Mouse (Mus musculus) liver, adult 2 months (tissue): Measurements from ENCODE around the gene Tnfaip6. TPM values are rescaled to one million over a fixed set of nuclear protein-coding genes. Genes with fewer than 3 reads are reported as not detected.
A peak's percentile ranks its signal among the peaks of the same experiment; 100 is the strongest.

Experiments
- DNase-seq: peaks from one replicate; pipeline ENCODE4 v3.0.0-alpha.2; 2011; ENCODE audit warnings: low read depth, low spot score; ENCODE audit errors: extremely low read depth
- H3K27ac ChIP-seq: fragments of 200-500 bp; replicated peaks from 2 replicates; pipeline ENCODE4 v1.5.1; 2012; ENCODE audit warnings: low read depth, mild to moderate bottlenecking, control low read depth, inconsistent platforms, low read length; ENCODE audit not compliant: insufficient read depth
- H3K27me3 ChIP-seq: fragments of 200-500 bp; 2 replicates; pipeline ENCODE4 v1.6.1; 2012; ENCODE audit warnings: mild to moderate bottlenecking, moderate library complexity, low read length, inconsistent platforms; ENCODE audit not compliant: control insufficient read depth, insufficient read depth
- H3K36me3 ChIP-seq: fragments of 200-500 bp; 2 replicates; pipeline ENCODE4 v1.6.1; 2012; ENCODE audit warnings: low read length, inconsistent platforms; ENCODE audit not compliant: control insufficient read depth, insufficient read depth
- H3K4me1 ChIP-seq: fragments of 200-500 bp; 2 replicates; pipeline ENCODE4 v1.6.1; 2011; ENCODE audit warnings: low read length; ENCODE audit not compliant: control insufficient read depth, insufficient read depth
- H3K4me3 ChIP-seq: fragments of 200-500 bp; 2 replicates; pipeline ENCODE4 v1.5.1; 2011; ENCODE audit warnings: low read depth, mild to moderate bottlenecking, control low read depth, low read length, moderate library complexity; ENCODE audit not compliant: insufficient read depth
- H3K79me2 ChIP-seq: fragments of 200-500 bp; 2 replicates; pipeline ENCODE4 v1.6.1; 2012; ENCODE audit warnings: inconsistent platforms, mild to moderate bottlenecking, low read length, moderate library complexity; ENCODE audit not compliant: control insufficient read depth, insufficient read depth
- H3K9ac ChIP-seq: fragments of 200-500 bp; 2 replicates; pipeline ENCODE4 v1.6.1; 2012; ENCODE audit warnings: low read depth, mild to moderate bottlenecking, control low read depth, inconsistent platforms, low read length
- CTCF ChIP-seq: fragments of 200-500 bp; IDR thresholded peaks from 2 replicates; pipeline ENCODE4 v1.5.1; 2011; ENCODE audit warnings: low read depth, low read length, control low read depth
- POLR2A ChIP-seq: fragments of 200-500 bp; IDR thresholded peaks from 2 replicates; pipeline ENCODE4 v1.6.1; 2011; ENCODE audit warnings: low read length, control low read depth; ENCODE audit not compliant: insufficient read depth; ENCODE audit errors: extremely low read depth
- WGBS: fragments of 180-500 bp; shearing (Covaris S2); methylation state at CpG from one replicate; pipeline ENCODE4 v1.1.7; 2018; 5-methylcytosine and 5-hydroxymethylcytosine counted together
- polyA plus RNA-seq: library from polyadenylated mRNA; depleted of rRNA; stranded (reverse); fragments of >200 nt; gene quantifications from 2 replicates; pipeline ENCODE4 v1.2.3, GENCODE M21; 2012; rRNA removed
- total RNA-seq: library from RNA; depleted of rRNA; stranded (reverse); fragments of >200 nt; gene quantifications from 2 replicates; pipeline ENCODE4 v1.2.3, GENCODE M21; 2014; rRNA removed

Tnfaip6 gene
- total and polyA plus RNA-seq, 2 experiments: 0.09 TPM; not detected in 1

DNA sequence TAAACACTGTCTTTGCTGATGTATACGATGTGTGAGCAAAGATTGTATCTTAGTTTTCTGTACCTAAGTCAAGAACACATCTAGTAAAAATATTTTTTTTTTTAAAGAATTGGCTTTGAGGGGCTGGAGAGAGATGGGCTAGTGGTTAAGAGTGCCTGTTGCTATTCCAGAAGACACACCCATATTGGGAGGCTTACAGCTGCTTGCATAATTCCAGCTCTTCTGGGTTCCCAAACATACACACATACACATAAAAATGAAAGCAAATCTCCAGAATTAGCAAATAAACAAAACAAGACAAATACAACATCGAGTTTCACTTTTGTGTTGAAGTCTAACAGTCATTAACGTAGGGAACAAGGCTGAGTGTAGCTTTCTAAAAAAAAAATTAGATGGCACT, 46.2 kb downstream of the Tnfaip6 start:
- no peak for TF ChIP-seq CTCF
- TF ChIP-seq POLR2A: no peak
- 49% methylated on average over 3 of the region's 3 CpGs for WGBS
- Histone ChIP-seq H3K36me3 (peaks cover 44% of the 10 kb centered on the region), H3K27ac (no peak overlapping the region), H3K4me3 (no peak overlapping the region), H3K27me3 (no peaks in the 10 kb centered on the region), H3K79me2 (no peaks in the 10 kb centered on the region; the same call in 1 of the 2 replicates), H3K9ac (no peak overlapping the region), H3K4me1 (no peaks in the 10 kb centered on the region)
- peak; percentile 37 for DNase-seq

- WGBS: 63% methylated on average over 2 of the region's 2 CpGs
- no peak for DNase-seq
- Histone ChIP-seq H3K9ac (no peak overlapping the region), H3K79me2 (no peaks in the 10 kb centered on the region; the same call in 1 of the 2 replicates), H3K36me3 (peaks cover 46% of the 10 kb centered on the region), H3K4me3 (no peak overlapping the region), H3K4me1 (no peaks in the 10 kb centered on the region), H3K27me3 (no peaks in the 10 kb centered on the region), H3K27ac (no peak overlapping the region)
- no peak for TF ChIP-seq CTCF
Observed at GRCm38 (mm10) chr2:52084571-52084970, 46.8 kb downstream of the Tnfaip6 start.

Other genes with a start within 250 kb of the Tnfaip6 start
- 4.2 and 6.1 TPM in 2 replicates for gene Rbm43, start 102.8 kb upstream of the Tnfaip6 start, total RNA-seq
- gene Rbm43, start 102.8 kb upstream of the Tnfaip6 start, polyA plus RNA-seq: 2.2 and 2.3 TPM in 2 replicates
- gene Nmi, start 64.5 kb upstream of the Tnfaip6 start, total RNA-seq: 29.7 and 54.2 TPM in 2 replicates
- 5.9 and 7.4 TPM in 2 replicates for gene Nmi, start 64.5 kb upstream of the Tnfaip6 start, polyA plus RNA-seq
- gene Rif1, start 34.8 kb downstream of the Tnfaip6 start, total RNA-seq: 12.8 and 13.3 TPM in 2 replicates
- gene Rif1, start 34.8 kb downstream of the Tnfaip6 start, polyA plus RNA-seq: 0.54 and 1.1 TPM in 2 replicates